Mouse (Mus musculus): Measurements from ENCODE around the gene Atp2b2. TPM values are rescaled to one million over a fixed set of nuclear protein-coding genes. Genes with fewer than 3 reads are reported as not detected.

Gene Atp2b2
- 34.2 and 39.0 TPM in 2 replicates for polyA plus RNA-seq (2014; fragmentation: Nextera tagmentation; extraction: Ambion mirVana)

GRCm38 (mm10) chr6:114042332-114042731 lies at the start of gene Atp2b2:
TSS of gene Atp2b2 (minus strand) at chr6:114042613.
- DNase-seq (ENCODE audit: low spot score), result peak; percentile 24
- Histone ChIP-seq H3K4me3 (replicated peaks; ENCODE audit: low read length) (peak within 1 kb of the TSS; percentile 63), H3K4me1 (replicated peaks; ENCODE audit: control insufficient read depth, insufficient read depth, low read length) (no peaks in the 10 kb centered on the region), H3K9ac (peak within 1 kb of the TSS; percentile 70), H3K4me2 (replicated peaks) (peak within 1 kb of the TSS; percentile 93), H3K27ac (no peak within 1 kb of the TSS), H3K9me3 (ENCODE audit: control insufficient read depth, low read length) (no peaks in the 10 kb centered on the region), H3K36me3 (replicated peaks; ENCODE audit: control insufficient read depth, insufficient read depth) (no peaks in the 10 kb centered on the region), H3K27me3 (ENCODE audit: control insufficient read depth, insufficient read depth, low read length) (peaks cover 13% of the 10 kb centered on the region)
- WGBS, result 19% methylated on average over 12 of the region's 12 CpGs
- peak; percentile 28; the same call in 1 of the 2 replicates for ATAC-seq (ENCODE audit: low FRiP score)

- Histone ChIP-seq H3K9me3 (ENCODE audit: control insufficient read depth, low read length) (no peaks in the 10 kb centered on the region), H3K27me3 (ENCODE audit: control insufficient read depth, insufficient read depth, low read length) (peaks cover 6% of the 10 kb centered on the region; the same call in 1 of the 2 replicates), H3K9ac (no peak overlapping the region), H3K36me3 (replicated peaks; ENCODE audit: control insufficient read depth, insufficient read depth) (no peaks in the 10 kb centered on the region), H3K4me2 (replicated peaks) (no peak overlapping the region), H3K4me3 (replicated peaks; ENCODE audit: low read length) (no peak overlapping the region), H3K4me1 (replicated peaks; ENCODE audit: control insufficient read depth, insufficient read depth, low read length) (peaks cover 12% of the 10 kb centered on the region), H3K27ac (no peak overlapping the region)
- DNase-seq (ENCODE audit: low spot score) (peak; percentile 94), ATAC-seq (ENCODE audit: low FRiP score) (peak; percentile 32; the same call in 1 of the 2 replicates)
- 11% methylated on average over 5 of the region's 5 CpGs for WGBS
Observed at GRCm38 (mm10) chr6:114089626-114090025, 47.2 kb upstream of the Atp2b2 start.

- no peaks in the 10 kb centered on the region for H3K9me3 ChIP-seq (ENCODE audit: control insufficient read depth, low read length)
- H3K36me3 ChIP-seq (replicated peaks; ENCODE audit: control insufficient read depth, insufficient read depth), result no peaks in the 10 kb centered on the region
- no peak for ATAC-seq (ENCODE audit: low FRiP score)
- H3K27me3 ChIP-seq (ENCODE audit: control insufficient read depth, insufficient read depth, low read length), result peaks cover 6% of the 10 kb centered on the region; the same call in 1 of the 2 replicates
- peaks cover 2% of the 10 kb centered on the region; the same call in 1 of the 2 replicates for H3K4me1 ChIP-seq (replicated peaks; ENCODE audit: control insufficient read depth, insufficient read depth, low read length)
- no peak overlapping the region for H3K4me2 ChIP-seq (replicated peaks)
- H3K4me3 ChIP-seq (replicated peaks; ENCODE audit: low read length), result no peak overlapping the region
- H3K27ac ChIP-seq, result no peak overlapping the region
- 27% methylated on average over 7 of the region's 7 CpGs for WGBS
- H3K9ac ChIP-seq, result no peak overlapping the region
- no peak for DNase-seq (ENCODE audit: low spot score)
Observed at GRCm38 (mm10) chr6:114087106-114087505, 44.7 kb upstream of the Atp2b2 start.

DNA sequence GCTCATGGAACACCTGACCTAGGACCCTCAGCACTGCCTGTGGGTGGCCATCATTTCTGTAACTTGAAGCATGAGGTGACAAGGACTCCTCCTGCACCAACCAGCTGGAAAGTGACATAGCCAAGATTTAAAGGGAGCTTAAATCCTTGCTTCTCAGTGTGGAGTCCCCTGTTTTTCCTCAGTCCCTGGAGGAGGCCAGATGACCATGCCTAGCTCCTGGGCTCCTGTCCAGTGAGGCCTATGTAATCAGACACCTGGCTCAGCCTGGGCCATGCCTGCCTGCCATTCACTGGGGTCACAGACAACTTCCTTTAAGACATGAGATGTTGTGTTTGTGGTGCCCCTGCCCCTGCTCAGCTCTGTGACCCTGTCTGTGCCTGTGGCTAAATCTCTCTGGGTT lies 36.1 kb upstream of the Atp2b2 start:
- Histone ChIP-seq H3K4me1 (replicated peaks; ENCODE audit: control insufficient read depth, insufficient read depth, low read length) (no peaks in the 10 kb centered on the region), H3K9me3 (ENCODE audit: control insufficient read depth, low read length) (no peaks in the 10 kb centered on the region), H3K4me2 (replicated peaks) (no peak overlapping the region), H3K27me3 (ENCODE audit: control insufficient read depth, insufficient read depth, low read length) (no peaks in the 10 kb centered on the region), H3K9ac (no peak overlapping the region), H3K27ac (no peak overlapping the region), H3K4me3 (replicated peaks; ENCODE audit: low read length) (no peak overlapping the region), H3K36me3 (replicated peaks; ENCODE audit: control insufficient read depth, insufficient read depth) (no peaks in the 10 kb centered on the region)
- ATAC-seq (ENCODE audit: low FRiP score) (no peak), DNase-seq (ENCODE audit: low spot score) (no peak)

DNA sequence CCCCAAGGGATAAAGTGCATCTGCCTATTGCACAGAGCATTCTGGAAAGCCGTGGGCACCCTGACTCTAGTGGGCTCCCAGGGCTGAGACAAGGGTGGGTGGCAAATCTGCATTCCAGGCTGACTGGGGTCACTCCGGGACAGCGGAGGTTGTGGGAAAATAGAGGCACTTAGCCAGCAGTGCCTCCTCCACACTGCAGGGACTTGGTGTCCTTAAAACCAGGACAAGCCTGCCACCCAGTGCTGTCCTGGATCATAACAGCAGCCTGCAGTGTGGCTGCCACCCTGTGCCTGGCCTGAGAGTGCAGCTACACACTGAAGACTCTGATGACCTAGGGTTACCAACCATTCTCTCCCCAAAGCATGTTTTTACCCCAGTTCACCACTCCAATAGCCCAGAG lies 34.1 kb upstream of the Atp2b2 start:
- Histone ChIP-seq H3K4me1 (replicated peaks; ENCODE audit: control insufficient read depth, insufficient read depth, low read length) (no peaks in the 10 kb centered on the region), H3K9me3 (ENCODE audit: control insufficient read depth, low read length) (no peaks in the 10 kb centered on the region), H3K36me3 (replicated peaks; ENCODE audit: control insufficient read depth, insufficient read depth) (no peaks in the 10 kb centered on the region), H3K4me2 (replicated peaks) (no peak overlapping the region), H3K9ac (no peak overlapping the region), H3K27me3 (ENCODE audit: control insufficient read depth, insufficient read depth, low read length) (no peaks in the 10 kb centered on the region), H3K27ac (no peak overlapping the region), H3K4me3 (replicated peaks; ENCODE audit: low read length) (no peak overlapping the region)
- ATAC-seq (ENCODE audit: low FRiP score), result peak; percentile 75; the same call in 1 of the 2 replicates
- WGBS, result 66% methylated on average over 3 of the region's 3 CpGs
- DNase-seq (ENCODE audit: low spot score), result peak; percentile 63

- Histone ChIP-seq H3K36me3 (replicated peaks; ENCODE audit: control insufficient read depth, insufficient read depth) (no peaks in the 10 kb centered on the region), H3K9me3 (ENCODE audit: control insufficient read depth, low read length) (no peaks in the 10 kb centered on the region), H3K4me3 (replicated peaks; ENCODE audit: low read length) (no peak overlapping the region), H3K4me2 (replicated peaks) (no peak overlapping the region), H3K27me3 (ENCODE audit: control insufficient read depth, insufficient read depth, low read length) (no peaks in the 10 kb centered on the region), H3K4me1 (replicated peaks; ENCODE audit: control insufficient read depth, insufficient read depth, low read length) (no peaks in the 10 kb centered on the region), H3K9ac (no peak overlapping the region), H3K27ac (no peak overlapping the region)
- 0 out of 2 replicates have a peak, but pooled peaks have one; percentile 11 for ATAC-seq (ENCODE audit: low FRiP score)
- 61% methylated on average over 5 of the region's 5 CpGs for WGBS
- no peak for DNase-seq (ENCODE audit: low spot score)
Observed at GRCm38 (mm10) chr6:114076061-114076460, 33.6 kb upstream of the Atp2b2 start.

GRCm38 (mm10) chr6:114074929-114075328 lies 32.5 kb upstream of the Atp2b2 start:
- Histone ChIP-seq H3K9ac (no peak overlapping the region), H3K4me3 (replicated peaks; ENCODE audit: low read length) (no peak overlapping the region), H3K27ac (no peak overlapping the region), H3K4me2 (replicated peaks) (no peak overlapping the region), H3K27me3 (ENCODE audit: control insufficient read depth, insufficient read depth, low read length) (no peaks in the 10 kb centered on the region), H3K36me3 (replicated peaks; ENCODE audit: control insufficient read depth, insufficient read depth) (no peaks in the 10 kb centered on the region), H3K9me3 (ENCODE audit: control insufficient read depth, low read length) (no peaks in the 10 kb centered on the region), H3K4me1 (replicated peaks; ENCODE audit: control insufficient read depth, insufficient read depth, low read length) (no peaks in the 10 kb centered on the region)
- 40% methylated on average over 10 of the region's 10 CpGs for WGBS
- DNase-seq (ENCODE audit: low spot score) (no peak), ATAC-seq (ENCODE audit: low FRiP score) (no peak)

GRCm38 (mm10) chr6:114074256-114074655 lies 31.8 kb upstream of the Atp2b2 start:
- Histone ChIP-seq H3K9ac (no peak overlapping the region), H3K4me3 (replicated peaks; ENCODE audit: low read length) (no peak overlapping the region), H3K27ac (no peak overlapping the region), H3K27me3 (ENCODE audit: control insufficient read depth, insufficient read depth, low read length) (no peaks in the 10 kb centered on the region), H3K36me3 (replicated peaks; ENCODE audit: control insufficient read depth, insufficient read depth) (no peaks in the 10 kb centered on the region), H3K4me2 (replicated peaks) (no peak overlapping the region), H3K9me3 (ENCODE audit: control insufficient read depth, low read length) (no peaks in the 10 kb centered on the region), H3K4me1 (replicated peaks; ENCODE audit: control insufficient read depth, insufficient read depth, low read length) (no peaks in the 10 kb centered on the region)
- 57% methylated on average over 1 of the region's 1 CpGs for WGBS
- DNase-seq (ENCODE audit: low spot score) (no peak), ATAC-seq (ENCODE audit: low FRiP score) (no peak)

DNA sequence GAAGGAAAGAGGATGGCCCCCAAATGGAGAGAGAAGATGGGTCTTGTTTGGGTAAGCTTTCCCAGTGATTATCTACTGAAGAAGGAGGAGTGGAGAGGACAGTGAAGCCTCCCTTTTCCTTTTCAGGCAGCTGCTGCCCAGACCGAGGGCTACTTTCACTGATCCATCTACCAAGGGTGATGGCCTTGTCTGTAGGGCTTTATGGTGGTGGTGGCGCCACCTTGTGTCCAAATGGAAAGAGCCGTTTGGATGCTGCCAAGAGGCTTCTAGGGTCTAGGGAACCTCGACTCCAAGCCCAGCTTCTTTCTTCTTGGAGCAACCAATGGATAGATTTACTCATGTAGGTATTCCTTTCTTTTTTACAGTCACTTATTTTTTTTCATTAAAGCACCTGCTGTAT lies 29.2 kb upstream of the Atp2b2 start:
- DNase-seq (ENCODE audit: low spot score), result peak; percentile 86
- WGBS, result 7% methylated on average over 4 of the region's 4 CpGs
- Histone ChIP-seq H3K4me2 (replicated peaks) (no peak overlapping the region), H3K27me3 (ENCODE audit: control insufficient read depth, insufficient read depth, low read length) (no peaks in the 10 kb centered on the region), H3K27ac (no peak overlapping the region), H3K36me3 (replicated peaks; ENCODE audit: control insufficient read depth, insufficient read depth) (no peaks in the 10 kb centered on the region), H3K4me1 (replicated peaks; ENCODE audit: control insufficient read depth, insufficient read depth, low read length) (no peaks in the 10 kb centered on the region), H3K9ac (no peak overlapping the region), H3K9me3 (ENCODE audit: control insufficient read depth, low read length) (no peaks in the 10 kb centered on the region), H3K4me3 (replicated peaks; ENCODE audit: low read length) (no peak overlapping the region)
- ATAC-seq (ENCODE audit: low FRiP score), result no peak; the same call in 1 of the 2 replicates

DNA sequence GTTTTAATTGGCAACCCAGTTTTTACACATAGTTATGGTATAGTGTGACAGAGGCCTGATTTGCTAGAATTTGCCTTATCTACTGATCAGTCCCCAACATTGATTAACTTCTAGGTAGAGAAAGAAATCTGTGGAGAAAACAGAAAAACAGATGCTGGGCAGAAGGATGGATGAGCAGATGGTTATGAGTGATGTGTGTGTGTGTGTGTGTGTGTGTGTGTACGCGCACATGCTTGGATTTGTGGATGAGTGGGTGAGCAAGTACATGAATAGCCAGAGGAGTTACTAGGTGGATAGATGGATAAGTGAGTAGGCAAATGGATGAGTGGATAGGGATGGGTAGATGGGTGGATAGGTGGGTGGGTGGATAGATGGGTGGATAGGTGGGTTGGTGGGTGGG lies 20.7 kb upstream of the Atp2b2 start:
- Histone ChIP-seq H3K27me3 (ENCODE audit: control insufficient read depth, insufficient read depth, low read length) (no peaks in the 10 kb centered on the region), H3K9me3 (ENCODE audit: control insufficient read depth, low read length) (no peaks in the 10 kb centered on the region), H3K4me1 (replicated peaks; ENCODE audit: control insufficient read depth, insufficient read depth, low read length) (0 out of 2 replicates have a peak, but pooled peaks cover 2% of the 10 kb centered on the region), H3K9ac (no peak overlapping the region), H3K4me2 (replicated peaks) (no peak overlapping the region), H3K36me3 (replicated peaks; ENCODE audit: control insufficient read depth, insufficient read depth) (no peaks in the 10 kb centered on the region), H3K27ac (no peak overlapping the region), H3K4me3 (replicated peaks; ENCODE audit: low read length) (no peak overlapping the region)
- 95% methylated on average over 2 of the region's 2 CpGs for WGBS
- ATAC-seq (ENCODE audit: low FRiP score) (no peak), DNase-seq (ENCODE audit: low spot score) (no peak)
